Mouse (Mus musculus): ENCODE results near the gene Hoxb5.

DNA sequence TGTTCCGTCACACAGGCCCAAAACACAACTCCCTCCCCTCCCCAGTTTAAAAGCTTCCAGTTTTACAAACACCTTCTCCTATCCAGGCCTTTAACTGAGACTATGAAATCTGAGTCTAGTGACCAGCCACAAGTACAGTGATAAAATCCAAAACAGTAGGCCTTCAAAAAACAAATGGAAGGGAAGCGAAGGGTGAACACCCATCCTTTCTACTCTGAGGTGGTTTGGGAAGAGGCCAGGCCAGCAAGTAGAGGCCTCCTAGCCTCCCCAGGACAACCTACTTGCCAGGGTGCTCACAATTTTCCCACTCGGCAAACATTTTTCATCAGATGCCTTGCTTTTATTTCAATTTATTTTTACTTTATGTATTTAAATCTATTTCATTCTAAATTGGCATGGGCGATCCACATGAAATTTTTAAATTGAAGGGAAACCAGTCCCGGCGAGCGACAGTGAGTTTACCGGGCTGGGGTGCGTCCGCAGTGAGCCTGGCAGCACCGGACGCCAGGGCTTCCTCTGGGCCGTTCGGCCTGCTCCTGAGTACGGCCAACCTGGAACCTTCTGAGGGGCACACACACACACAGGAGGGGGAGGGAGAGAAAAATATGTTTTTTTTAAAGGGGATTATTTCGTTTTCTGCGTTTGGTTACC, 12.3 kb upstream of the Hoxb5 start:
- TF ChIP-seq POLR2A (IDR thresholded peaks at IDR 0.05; ENCODE audit: borderline replicate concordance, control insufficient read depth, low read depth, low read length) (no peak), CTCF (IDR thresholded peaks at IDR 0.05; ENCODE audit: control insufficient read depth, insufficient read depth, low read length) (no peak)

Measured in bone marrow, adult 2 months (tissue).